Mouse (Mus musculus): ENCODE measurements around the gene 1600014C23Rik.

DNA sequence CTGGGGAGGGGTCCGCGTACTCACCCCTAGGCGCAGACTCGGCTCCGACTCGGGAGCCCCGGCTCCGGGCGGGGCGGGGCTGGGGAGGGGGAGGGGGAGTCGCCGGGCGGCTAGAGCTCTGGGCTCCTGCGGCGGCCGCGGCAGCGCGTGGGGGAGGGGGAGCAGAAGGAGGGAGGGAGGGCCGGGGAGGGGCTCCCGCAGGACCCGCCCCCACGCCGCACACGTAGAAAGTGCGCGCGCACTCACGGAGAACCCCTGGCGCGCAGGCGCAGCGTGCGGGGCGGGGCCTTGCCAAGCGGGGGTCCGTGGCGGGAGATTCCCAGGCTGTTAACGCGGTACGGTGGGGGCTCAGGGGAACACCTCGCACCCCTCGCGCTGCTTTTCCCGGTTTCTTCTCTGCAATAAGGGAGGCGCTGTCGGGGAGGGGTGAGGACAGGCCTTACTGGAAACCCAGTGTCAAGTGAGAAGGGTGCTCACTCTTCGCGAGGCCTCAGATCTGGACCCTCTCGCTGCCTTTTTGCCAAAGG is 47.5 kb downstream of the 1600014C23Rik start, which contains the start of gene Mrpl14:
- TF ChIP-seq POLR2A (IDR thresholded peaks at IDR 0.05; ENCODE audit: low read depth, low read length): peak; percentile 5; the same call in 1 of the 2 replicates
- TF ChIP-seq CTCF (IDR thresholded peaks at IDR 0.05; ENCODE audit: extremely low read depth, insufficient read depth, insufficient read length, insufficient replicate concordance): no peak

Measured in spleen, adult 2 months (tissue).